Mouse (Mus musculus) forebrain, embryonic 14.5 days (tissue): ENCODE data around the gene Duox2. TPM values are rescaled to one million over a fixed set of nuclear protein-coding genes. Genes with fewer than 3 reads are reported as not detected.

ENCODE experiments used
- ATAC-seq: fragments of 200-750 bp; cut with Nextera tagmentation; 2 replicates; pipeline ENCODE4 v1.8.0; 2017; ENCODE audit warnings: mild to moderate bottlenecking, moderate library complexity
- DNase-seq: peaks from one replicate; pipeline ENCODE4 v3.0.0-alpha.2; 2015; ENCODE audit warnings: low spot score
- H3K27ac ChIP-seq: fragments of 300-500 bp; sonication (generic); 2 replicates; pipeline ENCODE4 v1.5.1; 2014; ENCODE audit warnings: low read depth, mild to moderate bottlenecking, control low read depth, low read length, moderate library complexity
- H3K27me3 ChIP-seq: fragments of 300-500 bp; sonication (generic); replicated peaks from 2 replicates; pipeline ENCODE4 v1.6.1; 2014; ENCODE audit warnings: low read length, control low read depth, mixed read lengths; ENCODE audit not compliant: control insufficient read depth, insufficient read depth
- H3K36me3 ChIP-seq: fragments of 300-500 bp; sonication (generic); 2 replicates; pipeline ENCODE4 v1.6.1; 2014; ENCODE audit warnings: low read length, control low read depth; ENCODE audit not compliant: control insufficient read depth, insufficient read depth
- H3K4me1 ChIP-seq: fragments of 300-500 bp; sonication (generic); 2 replicates; pipeline ENCODE4 v1.6.1; 2014; ENCODE audit warnings: antibody characterized with exemption, low read length, control low read depth; ENCODE audit not compliant: control insufficient read depth, insufficient read depth
- H3K4me2 ChIP-seq: fragments of 300-500 bp; sonication (generic); 2 replicates; pipeline ENCODE4 v1.6.1; 2014; ENCODE audit warnings: mild to moderate bottlenecking, control low read depth, low read length
- H3K4me3 ChIP-seq: fragments of 300-500 bp; sonication (generic); 2 replicates; pipeline ENCODE4 v1.5.1; 2014; ENCODE audit warnings: low read depth, low read length, control low read depth
- H3K9ac ChIP-seq: fragments of 300-500 bp; sonication (generic); 2 replicates; pipeline ENCODE4 v1.6.1; 2014; ENCODE audit warnings: mild to moderate bottlenecking, low read length, control low read depth, moderate library complexity
- H3K9me3 ChIP-seq: fragments of 300-500 bp; sonication (generic); replicated peaks from 2 replicates; pipeline ENCODE4 v1.6.1; 2016; ENCODE audit warnings: low read length, control low read depth, mixed read lengths; ENCODE audit not compliant: control insufficient read depth
- WGBS: fragments of 180-500 bp; shearing (Covaris S2); extraction: QIAGEN DNeasy Blood & Tissue Kit; methylation state at CpG from one replicate; pipeline ENCODE4 v1.1.7; 2014; 5-methylcytosine and 5-hydroxymethylcytosine counted together
- polyA plus RNA-seq: library from polyadenylated mRNA; unstranded; fragments of >200 nt; fragmentation: Nextera tagmentation; extraction: Ambion mirVana; gene quantifications from 2 replicates; pipeline ENCODE4 v1.2.1, GENCODE M21; 2014

Duox2 gene
- polyA plus RNA-seq, 1 experiment from 2014 or later: not detected

DNA sequence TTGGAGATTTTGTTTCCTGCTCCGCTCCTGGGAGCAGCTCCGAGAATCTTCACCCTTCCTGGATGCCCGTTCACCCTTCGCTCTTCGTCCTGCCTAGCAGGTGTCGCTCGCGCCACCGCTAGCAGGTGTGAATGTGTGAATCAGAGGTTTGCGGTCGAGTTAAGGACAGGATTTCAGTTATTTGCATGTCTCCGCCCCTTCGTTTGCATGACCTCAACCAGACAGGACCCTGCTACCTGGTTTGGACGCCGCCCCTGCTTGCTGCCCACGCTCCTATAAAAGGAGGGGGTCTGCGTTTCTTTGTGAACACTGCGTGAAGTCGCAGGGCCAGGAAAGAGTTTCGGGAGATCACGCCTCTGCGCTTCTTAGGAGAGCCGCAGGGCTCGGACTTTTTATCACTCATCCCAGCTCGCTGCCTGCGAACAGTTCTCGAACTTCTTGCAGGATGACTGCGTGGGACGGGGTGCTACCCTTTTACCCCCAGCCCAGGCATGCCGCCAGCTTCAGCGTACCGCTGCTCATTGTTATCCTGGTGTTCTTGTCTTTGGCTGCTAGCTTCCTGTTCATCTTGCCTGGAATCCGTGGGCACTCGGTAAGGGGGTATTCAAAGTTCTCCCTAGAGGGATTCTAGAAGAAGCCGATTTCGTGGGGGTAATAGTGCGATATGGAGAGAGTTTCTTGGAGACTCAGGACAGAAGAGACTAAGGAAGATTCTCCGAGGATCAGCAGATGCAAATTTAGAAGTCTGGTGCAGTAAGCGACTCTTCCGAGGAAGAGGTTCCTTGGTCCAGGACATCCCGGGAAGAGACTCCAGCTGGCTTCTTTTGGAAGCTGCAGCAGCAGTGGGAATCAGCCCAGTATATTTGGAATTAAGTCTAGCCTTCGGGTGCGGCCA lies 594 bp upstream of the Duox2 start, which contains the start of gene Duoxa2:
TSS of gene Duoxa2 (plus strand) at position 305 of the 895 bp plus-strand sequence.
- WGBS: 1% methylated on average over 43 of the region's 43 CpGs
- H3K9ac ChIP-seq: no peak within 1 kb of the TSS
- no peak for ATAC-seq
- H3K4me1 ChIP-seq: peaks cover 21% of the 10 kb centered on the region
- H3K27me3 ChIP-seq: peaks cover 73% of the 10 kb centered on the region
- H3K36me3 ChIP-seq: no peaks in the 10 kb centered on the region
- no peak within 1 kb of the TSS for H3K27ac ChIP-seq
- no peak for DNase-seq
- H3K9me3 ChIP-seq: no peaks in the 10 kb centered on the region
- peak within 1 kb of the TSS; percentile 39 for H3K4me2 ChIP-seq
- peak within 1 kb of the TSS; percentile 13; the same call in 1 of the 2 replicates for H3K4me3 ChIP-seq

DNA sequence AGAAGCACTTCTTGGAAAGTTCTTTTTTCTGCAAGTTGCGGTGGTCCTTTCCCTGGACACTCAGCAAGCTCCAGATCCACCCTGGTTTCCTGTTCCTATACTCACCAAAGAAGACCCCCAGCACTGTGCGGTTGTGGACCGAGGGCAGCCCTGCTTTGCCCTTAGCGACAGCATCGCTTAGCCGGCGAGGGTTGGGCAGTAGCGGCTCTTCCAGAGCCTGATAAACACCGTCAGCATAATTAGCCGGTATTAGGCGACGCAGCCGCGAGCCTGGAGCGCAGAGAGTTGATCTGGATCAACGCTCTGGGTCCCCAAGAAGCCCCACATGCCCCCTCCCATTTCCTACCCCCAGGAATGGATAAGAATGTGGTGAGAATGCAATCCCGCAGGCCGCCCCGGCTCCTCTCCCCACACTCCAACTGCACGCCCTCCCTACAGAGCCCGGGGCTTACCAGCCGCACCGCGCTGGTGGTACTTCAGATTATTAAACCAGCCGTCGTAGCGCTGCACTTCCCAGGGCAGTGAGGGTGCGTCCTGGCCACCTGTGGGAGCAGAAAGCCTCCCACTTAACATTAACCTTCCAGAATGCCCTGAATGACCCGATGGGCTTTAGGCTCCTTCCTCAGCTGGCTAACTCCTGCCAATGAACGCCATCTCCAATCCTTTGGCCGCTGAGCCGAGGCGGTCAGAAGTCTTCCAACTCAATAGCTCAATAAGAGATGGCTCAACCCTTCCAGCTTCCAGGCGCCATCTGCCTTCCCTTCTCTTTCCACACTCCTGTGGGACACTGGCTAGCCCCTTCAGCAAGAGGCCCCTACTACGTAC lies 766 bp downstream of the Duox2 start:
- H3K4me2 ChIP-seq: peak overlapping the region; percentile 32; the same call in 1 of the 2 replicates
- WGBS: under 1% methylated on average over 34 of the region's 35 CpGs
- H3K4me3 ChIP-seq: 0 out of 2 replicates have a peak overlapping the region, but pooled peaks have one; percentile 6
- no peak overlapping the region for H3K27ac ChIP-seq
- ATAC-seq: no peak
- peaks cover 21% of the 10 kb centered on the region for H3K4me1 ChIP-seq
- no peaks in the 10 kb centered on the region for H3K36me3 ChIP-seq
- H3K27me3 ChIP-seq: peaks cover 72% of the 10 kb centered on the region
- H3K9me3 ChIP-seq: no peaks in the 10 kb centered on the region
- H3K9ac ChIP-seq: no peak overlapping the region
- DNase-seq: no peak

DNA sequence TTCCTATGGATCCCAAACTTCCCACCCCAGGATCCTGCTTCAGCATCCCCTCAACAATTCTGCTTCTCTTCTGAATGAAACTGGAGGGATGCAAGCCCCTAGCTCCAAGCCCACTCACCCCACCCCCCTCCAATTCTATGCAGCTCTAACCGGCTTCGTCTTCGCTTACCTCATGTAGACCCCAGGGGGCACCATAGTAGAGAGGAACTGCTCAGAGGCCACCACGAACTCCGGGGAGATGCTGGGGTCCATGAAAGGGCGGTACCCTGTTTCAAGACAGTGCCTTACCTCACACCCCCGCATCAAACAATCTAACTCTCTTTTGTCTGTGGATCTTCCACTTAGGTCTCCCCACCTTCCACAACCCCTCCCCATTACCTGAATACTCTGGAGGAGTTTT lies 3.3 kb downstream of the Duox2 start:
- H3K9ac ChIP-seq: no peak overlapping the region
- peaks cover 46% of the 10 kb centered on the region for H3K27me3 ChIP-seq
- no peak overlapping the region for H3K4me2 ChIP-seq
- 6% methylated on average over 7 of the region's 7 CpGs for WGBS
- ATAC-seq (no peak), DNase-seq (no peak)
- no peak overlapping the region for H3K27ac ChIP-seq
- H3K4me1 ChIP-seq: peaks cover 10% of the 10 kb centered on the region
- H3K9me3 ChIP-seq: no peaks in the 10 kb centered on the region
- H3K4me3 ChIP-seq: no peak overlapping the region
- no peaks in the 10 kb centered on the region for H3K36me3 ChIP-seq

DNA sequence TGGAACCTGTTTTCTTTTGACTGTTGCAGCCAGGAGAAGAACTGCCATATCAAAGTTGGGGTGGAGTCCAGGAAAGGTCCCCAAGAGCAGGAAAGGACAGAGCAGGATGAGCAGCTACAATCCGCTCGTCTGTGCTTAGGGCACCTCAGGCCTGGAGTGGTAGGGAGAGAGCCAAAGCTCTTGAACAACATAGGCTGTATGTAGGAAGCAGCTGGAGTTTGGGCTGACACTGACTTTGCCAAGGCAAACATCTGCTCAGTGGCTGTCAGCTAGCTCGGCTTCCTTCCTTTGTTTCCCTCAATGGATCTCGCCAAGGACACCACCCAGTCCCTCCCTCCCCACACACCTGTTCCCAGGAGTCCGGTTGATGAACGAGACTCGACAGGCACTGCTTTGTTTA lies 12.1 kb downstream of the Duox2 start:
- no peak overlapping the region for H3K9ac ChIP-seq
- WGBS: 57% methylated on average over 7 of the region's 7 CpGs
- no peaks in the 10 kb centered on the region for H3K9me3 ChIP-seq
- H3K4me3 ChIP-seq: no peak overlapping the region
- no peaks in the 10 kb centered on the region for H3K4me1 ChIP-seq
- H3K36me3 ChIP-seq: no peaks in the 10 kb centered on the region
- DNase-seq (no peak), ATAC-seq (no peak)
- no peak overlapping the region for H3K4me2 ChIP-seq
- no peak overlapping the region for H3K27ac ChIP-seq
- H3K27me3 ChIP-seq: no peaks in the 10 kb centered on the region

DNA sequence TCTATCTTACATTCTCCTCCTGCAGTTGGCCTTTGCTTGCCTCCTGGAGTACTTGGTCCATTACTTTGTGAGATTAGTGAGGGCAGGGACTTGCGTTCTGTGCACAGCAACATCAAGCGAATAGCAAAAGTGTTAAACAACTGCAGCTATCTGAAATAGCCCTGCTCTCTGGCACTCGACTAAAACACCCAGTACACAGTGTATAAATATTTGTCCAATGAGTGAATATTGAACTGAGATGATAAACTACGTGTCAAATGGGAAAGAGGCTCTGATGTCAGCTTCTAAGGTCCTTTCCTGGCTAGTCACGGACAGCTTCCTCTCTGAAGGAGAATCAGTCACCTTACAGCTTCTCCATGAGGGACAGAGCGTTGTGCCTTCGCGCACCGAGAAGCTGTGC lies 14.2 kb downstream of the Duox2 start:
- Histone ChIP-seq H3K27ac (no peak overlapping the region), H3K9me3 (no peaks in the 10 kb centered on the region), H3K4me2 (no peak overlapping the region), H3K36me3 (no peaks in the 10 kb centered on the region), H3K4me3 (no peak overlapping the region), H3K4me1 (no peaks in the 10 kb centered on the region), H3K27me3 (no peaks in the 10 kb centered on the region), H3K9ac (no peak overlapping the region)
- 87% methylated on average over 9 of the region's 9 CpGs for WGBS
- ATAC-seq: no peak
- DNase-seq: no peak

DNA sequence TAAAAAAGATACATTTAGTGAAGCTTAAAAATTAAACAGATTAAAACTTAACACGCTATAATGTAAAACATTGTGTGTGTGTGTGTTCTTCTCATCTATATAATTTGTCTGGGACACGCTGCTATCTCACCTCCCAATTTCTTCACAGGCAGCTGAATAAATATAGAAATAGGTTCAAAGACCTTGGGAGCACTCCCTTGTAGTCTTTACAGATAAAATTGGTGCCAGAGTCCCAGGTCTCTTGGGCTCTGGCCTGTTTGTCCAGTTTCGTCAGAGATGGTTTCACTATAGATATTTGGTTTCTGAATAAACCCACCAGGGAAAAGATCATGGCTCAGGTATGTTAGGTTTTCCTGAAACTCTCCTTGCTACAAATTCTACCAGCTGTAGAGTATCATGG lies 19.5 kb downstream of the Duox2 start:
- no peaks in the 10 kb centered on the region for H3K36me3 ChIP-seq
- no peak overlapping the region for H3K9ac ChIP-seq
- DNase-seq (no peak), ATAC-seq (no peak)
- H3K9me3 ChIP-seq: no peaks in the 10 kb centered on the region
- no peaks in the 10 kb centered on the region for H3K4me1 ChIP-seq
- no peaks in the 10 kb centered on the region for H3K27me3 ChIP-seq
- 91% methylated on average over 3 of the region's 3 CpGs for WGBS
- no peak overlapping the region for H3K4me2 ChIP-seq
- H3K27ac ChIP-seq: no peak overlapping the region
- H3K4me3 ChIP-seq: no peak overlapping the region

DNA sequence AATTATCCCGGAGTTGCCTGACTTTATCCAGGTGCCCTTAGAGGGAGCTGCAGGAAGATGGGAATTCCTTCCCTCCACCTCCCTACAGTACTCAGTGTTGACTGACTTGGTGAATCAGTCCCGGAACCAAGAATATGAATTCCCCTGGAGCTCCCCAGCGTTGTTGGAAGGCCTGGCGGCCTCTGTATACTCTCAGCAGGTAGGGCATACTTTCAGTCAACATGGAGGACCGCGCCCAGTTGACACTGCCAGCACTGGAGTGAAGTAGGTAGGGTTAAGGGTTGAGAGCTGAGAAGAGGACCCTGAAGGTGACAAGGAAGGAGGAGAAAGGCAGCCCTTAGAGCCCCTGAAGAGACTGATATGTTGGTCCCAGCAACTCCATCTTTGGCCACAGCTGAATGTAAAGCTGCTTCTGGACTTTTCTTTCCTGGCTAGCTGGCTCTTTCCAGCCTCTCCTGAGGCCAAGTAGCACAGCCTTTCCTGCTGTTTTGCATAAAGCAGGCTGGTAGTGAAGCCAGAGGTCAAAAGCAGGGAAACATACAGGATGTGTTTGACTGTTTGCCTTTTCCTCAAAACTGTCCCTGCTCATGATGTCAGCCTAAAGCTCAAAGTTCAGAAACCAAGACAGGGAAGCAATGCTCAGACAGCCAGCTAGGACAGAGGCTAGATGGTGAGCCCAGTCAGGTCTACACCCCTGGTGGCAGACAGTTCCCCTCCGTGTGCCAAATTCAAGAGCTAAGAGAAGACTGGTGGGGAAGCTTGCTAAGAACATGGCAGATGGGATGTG lies 31.6 kb downstream of the Duox2 start:
- ATAC-seq (no peak), DNase-seq (no peak)
- 93% methylated on average over 7 of the region's 7 CpGs for WGBS

DNA sequence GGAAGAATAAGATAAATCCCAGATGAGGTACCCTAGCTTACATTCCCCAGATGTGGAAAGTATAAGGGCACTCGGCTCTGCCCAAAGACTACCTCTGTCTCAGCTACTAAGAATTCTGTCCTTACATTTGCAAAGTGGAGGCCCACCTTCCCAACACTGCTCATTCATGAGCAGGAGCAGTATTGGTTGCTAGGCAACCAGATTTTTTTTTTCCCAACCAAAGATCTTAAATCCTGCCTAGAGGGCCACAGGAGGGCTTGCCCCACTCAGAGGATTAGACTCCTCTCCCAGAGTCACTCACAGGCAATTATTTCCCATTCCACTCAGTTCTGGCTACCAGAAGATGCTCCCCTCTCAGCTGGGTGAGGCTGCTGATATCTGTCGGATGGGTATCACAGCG lies 33.6 kb downstream of the Duox2 start:
- H3K27ac ChIP-seq: no peak overlapping the region
- DNase-seq: peak; percentile 78
- no peak overlapping the region for H3K4me3 ChIP-seq

More for the DNA sequence above, 31.6 kb downstream of the Duox2 start:
- Histone ChIP-seq H3K27me3 (no peaks in the 10 kb centered on the region), H3K4me2 (no peak overlapping the region), H3K4me1 (peaks cover 8% of the 10 kb centered on the region), H3K9ac (no peak overlapping the region), H3K36me3 (no peaks in the 10 kb centered on the region), H3K4me3 (no peak overlapping the region), H3K27ac (no peak overlapping the region), H3K9me3 (no peaks in the 10 kb centered on the region)

More for the DNA sequence above, 33.6 kb downstream of the Duox2 start:
- 31% methylated on average over 3 of the region's 3 CpGs for WGBS
- peak; percentile 72 for ATAC-seq
- Histone ChIP-seq H3K4me2 (no peak overlapping the region), H3K36me3 (no peaks in the 10 kb centered on the region), H3K9ac (no peak overlapping the region), H3K4me1 (peaks cover 8% of the 10 kb centered on the region), H3K9me3 (no peaks in the 10 kb centered on the region), H3K27me3 (no peaks in the 10 kb centered on the region)
